Mouse (Mus musculus): ENCODE data around the gene Chn1.

The Chn1 gene

GRCm38 (mm10) chr2:73618486-73619052, 156.6 kb downstream of the Chn1 start:
- DNase-seq: no peak

- DNase-seq: no peak
Observed at GRCm38 (mm10) chr2:73616434-73617057, 158.6 kb downstream of the Chn1 start.

- DNase-seq: no peak
Observed at GRCm38 (mm10) chr2:73615456-73615855, 159.7 kb downstream of the Chn1 start.

GRCm38 (mm10) chr2:73614303-73614702, 160.8 kb downstream of the Chn1 start:
- no peak for DNase-seq

GRCm38 (mm10) chr2:73612941-73613340, 162.2 kb downstream of the Chn1 start:
- DNase-seq: no peak

- no peak for DNase-seq
Observed at GRCm38 (mm10) chr2:73612367-73612914, 162.7 kb downstream of the Chn1 start.

- no peak for DNase-seq
Observed at GRCm38 (mm10) chr2:73611798-73612197, 163.3 kb downstream of the Chn1 start.

GRCm38 (mm10) chr2:73609724-73610210, 165.4 kb downstream of the Chn1 start:
- DNase-seq: no peak

- DNase-seq: no peak
Observed at GRCm38 (mm10) chr2:73609067-73609723, 166.0 kb downstream of the Chn1 start.

- no peak for DNase-seq
Observed at GRCm38 (mm10) chr2:73608391-73608790, 166.8 kb downstream of the Chn1 start.

GRCm38 (mm10) chr2:73607609-73608008, 167.5 kb downstream of the Chn1 start:
- no peak for DNase-seq

- no peak for DNase-seq
Observed at GRCm38 (mm10) chr2:73607146-73607545, 168.0 kb downstream of the Chn1 start.

- no peak for DNase-seq
Observed at GRCm38 (mm10) chr2:73606616-73607015, 168.5 kb downstream of the Chn1 start.

GRCm38 (mm10) chr2:73605077-73605476, 170.1 kb downstream of the Chn1 start:
- DNase-seq: no peak

GRCm38 (mm10) chr2:73604579-73604978, 170.6 kb downstream of the Chn1 start:
- no peak for DNase-seq

- no peak for DNase-seq
Observed at GRCm38 (mm10) chr2:73600650-73601049, 174.5 kb downstream of the Chn1 start.

GRCm38 (mm10) chr2:73597772-73598171, 177.4 kb downstream of the Chn1 start:
- DNase-seq: no peak

GRCm38 (mm10) chr2:73596786-73597185, 178.4 kb downstream of the Chn1 start:
- no peak for DNase-seq

- no peak for DNase-seq
Observed at GRCm38 (mm10) chr2:73596326-73596725, 178.8 kb downstream of the Chn1 start.

GRCm38 (mm10) chr2:73593101-73593439, 182.1 kb downstream of the Chn1 start:
- DNase-seq: no peak

- DNase-seq: no peak
Observed at GRCm38 (mm10) chr2:73592231-73593100, 182.7 kb downstream of the Chn1 start.

- DNase-seq: no peak
Observed at GRCm38 (mm10) chr2:73591246-73591645, 183.9 kb downstream of the Chn1 start.

GRCm38 (mm10) chr2:73590106-73590505, 185.0 kb downstream of the Chn1 start:
- no peak for DNase-seq

Measured in cerebellum, postnatal 36 days (tissue).